Mouse (Mus musculus) monocyte, adult 2 months (primary cell): Measurements from ENCODE around the gene Cx3cr1.

Experiments
- DNase-seq, 2 experiments: peaks; one replicate each; pipeline ENCODE4 v3.0.0; 2022; ENCODE audit warnings: low spot score in 2 of 2, low read depth in 1 of 2

The Cx3cr1 gene

GRCm38 (mm10) chr9:119978151-119978810, 91.4 kb downstream of the Cx3cr1 start:
- DNase-seq, result no peak

- DNase-seq, result no peak
Measured at GRCm38 (mm10) chr9:119977557-119978060, 92.1 kb downstream of the Cx3cr1 start.

- DNase-seq, result no peak
Measured at GRCm38 (mm10) chr9:119976704-119977556, 92.7 kb downstream of the Cx3cr1 start.

- DNase-seq, result no peak
Measured at GRCm38 (mm10) chr9:119975286-119975685, 94.4 kb downstream of the Cx3cr1 start.

- no peak for DNase-seq
Measured at GRCm38 (mm10) chr9:119974609-119975008, 95.1 kb downstream of the Cx3cr1 start.

- DNase-seq, result no peak
Measured at GRCm38 (mm10) chr9:119973869-119974520, 95.7 kb downstream of the Cx3cr1 start.

GRCm38 (mm10) chr9:119973281-119973680, 96.4 kb downstream of the Cx3cr1 start:
- no peak for DNase-seq

GRCm38 (mm10) chr9:119972582-119972981, 97.1 kb downstream of the Cx3cr1 start:
- no peak for DNase-seq

GRCm38 (mm10) chr9:119972166-119972565, 97.5 kb downstream of the Cx3cr1 start:
- no peak for DNase-seq

GRCm38 (mm10) chr9:119970763-119971656, 98.7 kb downstream of the Cx3cr1 start:
- no peak for DNase-seq

GRCm38 (mm10) chr9:119970221-119970620, 99.5 kb downstream of the Cx3cr1 start:
- no peak for DNase-seq

GRCm38 (mm10) chr9:119969811-119970210, 99.9 kb downstream of the Cx3cr1 start:
- DNase-seq, result no peak

- DNase-seq, result no peak
Measured at GRCm38 (mm10) chr9:119966221-119966910, 103.3 kb downstream of the Cx3cr1 start.

- DNase-seq, result no peak
Measured at GRCm38 (mm10) chr9:119965186-119965585, 104.5 kb downstream of the Cx3cr1 start.

GRCm38 (mm10) chr9:119964206-119964605, 105.5 kb downstream of the Cx3cr1 start:
- no peak for DNase-seq

GRCm38 (mm10) chr9:119962987-119963667, 106.6 kb downstream of the Cx3cr1 start:
- DNase-seq, result no peak

GRCm38 (mm10) chr9:119962216-119962615, 107.5 kb downstream of the Cx3cr1 start:
- DNase-seq, result no peak

- no peak for DNase-seq
Measured at GRCm38 (mm10) chr9:119958835-119959234, 110.8 kb downstream of the Cx3cr1 start.

GRCm38 (mm10) chr9:119951388-119951787, 118.3 kb downstream of the Cx3cr1 start:
- DNase-seq, result no peak
